Comparison of ENCODE assay signal across 13 mouse cellular contexts in the genomic region with DNA sequence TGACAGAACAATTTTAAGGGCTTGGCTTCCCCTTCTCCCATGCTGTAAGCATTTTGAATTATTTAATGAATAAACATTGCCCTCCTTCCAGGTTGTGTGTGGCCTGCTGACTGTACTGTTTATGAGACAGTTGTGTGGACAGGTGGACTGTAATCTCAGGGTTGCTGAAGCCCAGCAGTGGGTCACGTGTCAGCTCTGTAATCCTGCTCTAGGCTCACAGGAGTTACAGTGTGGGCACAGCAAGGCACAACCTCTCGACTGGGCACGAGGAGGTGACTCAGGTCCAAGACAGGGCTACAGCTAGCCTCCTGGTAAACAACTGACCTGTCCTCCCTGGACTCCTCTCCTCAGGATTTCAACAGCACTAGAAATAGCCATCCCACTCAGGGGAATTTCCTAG. TPM values are rescaled to one million over a fixed set of nuclear protein-coding genes. Genes with fewer than 3 reads are reported as not detected.
DNase-seq lines count a peak whose midpoint lies in the region; TF ChIP-seq lines count a peak whose summit lies in the region.
"Had no signal": no experiment of that assay in that cellular context is flagged by ENCODE, and none has a peak within 500 bp of the region (broad histone marks: within the 10 kb centered on the region; RNA-seq: fewer than 3 reads in every experiment).

No protein-coding gene starts in this region.

- TF ChIP-seq POLR2A in myocyte (IDR thresholded peaks at IDR 0.05; ENCODE audit: insufficient read length, low read depth): no peak

- H3K4me2 ChIP-seq in myocyte (ENCODE audit: low read depth): peak overlapping the region; percentile 21
- H3K4me2 ChIP-seq: embryonic facial prominence, embryonic 12.5 days; stomach, embryonic 15.5 days had no signal

- no peaks in the 10 kb centered on the region for H3K36me3 ChIP-seq in myocyte (ENCODE audit: control insufficient read depth, insufficient read depth)
- H3K36me3 ChIP-seq: embryonic facial prominence, embryonic 12.5 days; stomach, embryonic 15.5 days had no signal

- DNase-seq in heart, adult 11 months: peak; percentile 92
- no peak for DNase-seq in heart, adult 8-10 months (ENCODE audit: low spot score)
- DNase-seq in spleen, postnatal 10 days (ENCODE audit: low spot score in 2 of 2): peak; percentile 37 to 47
- no peak for DNase-seq in spleen, adult 12 weeks (ENCODE audit: low spot score)
- DNase-seq in kidney, postnatal 10 days: peak; percentile 55
- DNase-seq in testis, postnatal 14 days (ENCODE audit: low spot score): no peak
- no peak for DNase-seq in cerebellum, postnatal 25 days
- DNase-seq: cerebellum, adult 9-11 months; right cerebral cortex, postnatal 4 days; thymus, postnatal 36 days had no signal

- H3K79me2 ChIP-seq in myocyte (ENCODE audit: control insufficient read depth, insufficient read depth): no peaks in the 10 kb centered on the region

- H3K4me3 ChIP-seq in myocyte: no peak overlapping the region
- H3K4me3 ChIP-seq: embryonic facial prominence, embryonic 12.5 days; stomach, embryonic 15.5 days had no signal

- H3ac ChIP-seq in myocyte (ENCODE audit: control insufficient read depth, insufficient read length): no peak overlapping the region

- H3K27me3 ChIP-seq in myocyte (ENCODE audit: control insufficient read depth, insufficient read depth, insufficient read length): no peaks in the 10 kb centered on the region

TF ChIP-seq in myocyte, 11 proteins besides CTCF, POLR2A, EP300 and RAD21:
- TF ChIP-seq MYOD1 (IDR thresholded peaks at IDR 0.05; ENCODE audit: control insufficient read depth in 1 of 3, insufficient read length in 2 of 3, low read depth in 2 of 3) (peak in 2 of 3 experiments; percentile 44 to 79), TCF12 (IDR thresholded peaks at IDR 0.05; ENCODE audit: insufficient read depth, poor library complexity, severe bottlenecking) (peak; percentile 32), POLR2AphosphoS2 (IDR thresholded peaks at IDR 0.05; ENCODE audit: insufficient read length, low read depth) (no peak), USF1 (IDR thresholded peaks at IDR 0.05; ENCODE audit: low read depth) (no peak), MYOG (IDR thresholded peaks at IDR 0.05; ENCODE audit: control insufficient read depth in 1 of 3, insufficient read depth in 1 of 3, insufficient read length in 2 of 3, low read depth in 2 of 3) (peak in 1 of 3 experiments; percentile 76)
TF ChIP-seq in myocyte: peak in this region for 3.

RNA-seq across cellular contexts. Expression of a gene that starts 4.3 kb away (rescaled TPM):
- total RNA-seq in heart, adult 8-10 months (2022): 10 to 100 TPM; 28.4 to 42.8 (median 34.3) TPM
- polyA plus RNA-seq in myocyte (2012; fragmentation: generic; extraction: Trizol): 8.2 TPM

Comparison
In these comparisons a context has a peak if more than half of its experiments do, and no peak if none do; other contexts are left out.
1. DNase-seq: peak in heart, adult 11 months (single experiment), spleen, postnatal 10 days (2 of 2) and kidney, postnatal 10 days (single experiment); none in heart, adult 8-10 months (single experiment), spleen, adult 12 weeks (single experiment), testis, postnatal 14 days (single experiment) and cerebellum, postnatal 25 days (0 of 2).